Mouse (Mus musculus): ENCODE results near the gene Vmn1r206. TPM values are rescaled to one million over a fixed set of nuclear protein-coding genes. Genes with fewer than 3 reads are reported as not detected.

Gene Vmn1r206
- polyA plus RNA-seq (2012; rRNA removed) = not detected in 2 replicates

DNA sequence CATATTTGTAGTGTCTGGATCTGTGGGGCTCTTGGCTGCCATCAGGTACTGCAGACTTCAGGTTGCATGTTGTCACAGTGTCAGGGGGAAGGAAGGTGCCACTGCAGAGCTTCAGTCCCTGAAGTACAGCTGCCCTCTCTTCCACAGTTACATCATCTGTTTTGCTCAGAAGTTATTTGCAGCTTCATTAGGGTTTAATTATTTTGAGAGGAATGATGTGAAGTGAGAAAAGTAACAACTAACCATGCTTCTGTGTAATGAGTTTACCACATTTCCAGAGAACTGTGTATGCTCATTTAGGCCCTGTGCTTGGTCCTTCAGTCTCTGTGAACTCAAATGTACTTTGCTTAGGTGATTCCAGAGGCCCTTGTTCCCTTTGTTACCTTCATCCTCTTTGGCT lies at the start of gene Vmn1r206:
Gene Vmn1r206, minus strand, starts transcription at position 101 of the 400 bp plus-strand sequence.

DNA sequence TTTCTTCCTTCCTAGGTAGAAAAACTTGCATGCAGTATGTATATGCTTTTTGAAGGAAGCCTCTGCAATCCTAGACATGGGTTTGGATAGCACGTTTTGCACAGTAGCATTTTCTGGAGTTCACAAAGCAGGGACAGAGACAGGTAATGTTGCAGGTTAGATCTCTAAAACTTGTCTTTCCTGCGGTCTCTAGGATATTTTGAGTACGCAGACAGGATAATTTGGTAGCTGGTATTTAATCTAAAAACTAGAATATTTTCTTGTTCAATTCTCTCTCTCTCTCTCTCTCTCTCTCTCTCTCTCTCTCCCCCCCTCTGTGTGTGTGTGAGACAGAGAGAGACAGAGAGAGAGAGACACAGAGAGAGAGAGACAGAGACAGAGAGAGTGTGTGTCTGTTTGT lies 31.2 kb downstream of the Vmn1r206 start, which contains the start of gene Vmn1r205:
Gene Vmn1r205, minus strand, starts transcription at position 101 of the 400 bp plus-strand sequence.

Other genes starting within 250 kb of the Vmn1r206 start
- not detected in 2 replicates for gene Vmn1r199, start 244.4 kb downstream of the Vmn1r206 start, polyA plus RNA-seq (2012; rRNA removed)
- gene Vmn1r200, start 233.9 kb downstream of the Vmn1r206 start, polyA plus RNA-seq (2012; rRNA removed) = not detected in 2 replicates
- gene Vmn1r201, start 152.3 kb downstream of the Vmn1r206 start, polyA plus RNA-seq (2012; rRNA removed) = not detected in 2 replicates
- gene Vmn1r202, start 118.9 kb downstream of the Vmn1r206 start, polyA plus RNA-seq (2012; rRNA removed) = not detected in 2 replicates
- gene Vmn1r203, start 106.1 kb downstream of the Vmn1r206 start, polyA plus RNA-seq (2012; rRNA removed) = not detected in 2 replicates
- gene Vmn1r204, start 71.1 kb downstream of the Vmn1r206 start, polyA plus RNA-seq (2012; rRNA removed) = not detected in 2 replicates
- gene Vmn1r205, start 31.3 kb downstream of the Vmn1r206 start, polyA plus RNA-seq (2012; rRNA removed) = not detected in 2 replicates
- not detected in 2 replicates for gene Vmn1r207-ps, start 105.4 kb upstream of the Vmn1r206 start, polyA plus RNA-seq (2012; rRNA removed)
- not detected in 2 replicates for gene Vmn1r208, start 153.1 kb upstream of the Vmn1r206 start, polyA plus RNA-seq (2012; rRNA removed)
- not detected in 2 replicates for gene Vmn1r209, start 185.4 kb upstream of the Vmn1r206 start, polyA plus RNA-seq (2012; rRNA removed)
- gene Vmn1r210, start 207.1 kb upstream of the Vmn1r206 start, polyA plus RNA-seq (2012; rRNA removed) = not detected in 2 replicates
- gene Vmn1r211, start 233.3 kb upstream of the Vmn1r206 start, polyA plus RNA-seq (2012; rRNA removed) = not detected in 2 replicates

Data from liver, embryonic 18 days (tissue).